In the genomic region with DNA sequence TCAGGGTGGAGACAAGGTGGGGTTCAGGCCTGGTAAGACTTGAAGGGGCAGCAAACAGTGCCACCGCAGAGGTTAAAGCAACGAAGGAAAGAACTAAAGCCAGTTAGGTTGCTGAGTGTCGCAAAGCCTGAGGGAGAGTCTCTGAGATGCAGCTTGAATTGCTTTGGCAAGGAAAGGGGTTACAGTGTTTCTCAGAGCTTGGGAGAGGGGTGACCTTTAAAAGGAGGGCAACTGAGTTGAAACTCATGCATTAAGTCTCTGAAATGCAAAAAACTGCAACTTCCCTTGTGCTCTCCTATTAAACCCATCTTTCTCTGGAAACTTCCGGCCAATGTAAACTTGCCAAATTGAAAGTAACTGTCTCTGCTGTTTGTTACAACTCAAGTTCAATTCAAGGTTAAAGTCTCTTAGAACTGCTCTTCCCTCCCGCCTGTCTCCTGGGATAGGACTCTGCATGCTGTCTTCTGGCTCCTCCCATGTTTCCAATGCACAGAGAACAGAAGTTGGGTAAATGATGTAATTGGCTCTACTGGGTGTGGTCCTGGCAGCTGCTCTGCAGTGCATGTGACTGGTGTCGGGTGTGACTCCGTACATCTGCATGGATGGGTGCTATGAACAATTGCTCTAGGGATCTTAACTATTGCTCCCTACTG, we compare ENCODE assay signal across 14 mouse cellular contexts.
A peak's percentile ranks its signal among the peaks of the same experiment; 100 is the strongest.
DNase-seq lines count a peak whose midpoint lies in the region; ATAC-seq and TF ChIP-seq lines count a peak whose summit lies in the region.
"Had no signal": no experiment of that assay in that cellular context is flagged by ENCODE, and none has a peak within 500 bp of the region (broad histone marks: within the 10 kb centered on the region; RNA-seq: fewer than 3 reads in every experiment).

No protein-coding gene starts in this region.

- no peak for ATAC-seq in heart, embryonic 11.5 days (replicated peaks; ENCODE audit: insufficient number of reproducible peaks, low FRiP score, low TSS enrichment)
- no peak for ATAC-seq in liver, postnatal 0 days
- ATAC-seq: forebrain, postnatal 0 days had no signal

- no peak for TF ChIP-seq CTCF in heart, adult 2 months (IDR thresholded peaks at IDR 0.05)
- TF ChIP-seq CTCF in liver, postnatal 0 days (IDR thresholded peaks at IDR 0.05; ENCODE audit: low read depth) = no peak

- no peak for TF ChIP-seq EP300 in heart, adult 2 months (IDR thresholded peaks at IDR 0.05; ENCODE audit: insufficient read depth, low read depth, low read length)
- TF ChIP-seq EP300 in liver, postnatal 0 days (IDR thresholded peaks at IDR 0.05; ENCODE audit: low read depth) = no peak

- no peak overlapping the region for H3K27ac ChIP-seq in heart, embryonic 11.5 days (ENCODE audit: low read depth, low read length)
- peak overlapping the region; percentile 45 for H3K27ac ChIP-seq in heart, adult 2 months
- H3K27ac ChIP-seq in liver, postnatal 0 days (ENCODE audit: low read depth) = peak overlapping the region; percentile 35; the same call in 1 of the 2 replicates
- H3K27ac ChIP-seq in midbrain, embryonic 10.5 days (replicated peaks) = no peak overlapping the region
- H3K27ac ChIP-seq: liver, embryonic 13.5 days had no signal

- no peak for TF ChIP-seq POLR2A in heart, adult 2 months (IDR thresholded peaks at IDR 0.05; ENCODE audit: insufficient read depth, low read depth, low read length)

- no peak overlapping the region for H3K9ac ChIP-seq in heart, embryonic 11.5 days (ENCODE audit: low read depth, low read length)
- no peak overlapping the region for H3K9ac ChIP-seq in heart, adult 2 months (ENCODE audit: low read depth, low read length)
- no peak overlapping the region for H3K9ac ChIP-seq in liver, postnatal 0 days (replicated peaks)
- H3K9ac ChIP-seq: forebrain, postnatal 0 days; liver, embryonic 13.5 days had no signal

- H3K79me2 ChIP-seq in heart, adult 2 months (replicated peaks; ENCODE audit: control insufficient read depth, insufficient read depth, low read length) = no peaks in the 10 kb centered on the region

- DNase-seq in heart, adult 18-20 months = peak; percentile 52 to 66
- DNase-seq in ES-CJ7 (ENCODE audit: low read depth, low spot score) = peak; percentile 89
- DNase-seq in heart, adult 2 months = peak in 1 of 2 experiments; percentile 36
- no peak for DNase-seq in liver, postnatal 0 days
- no peak for DNase-seq in midbrain, embryonic 10.5 days (ENCODE audit: low spot score)
- DNase-seq in Muller cell, postnatal 12 days (ENCODE audit: inconsistent ontology term) = no peak
- DNase-seq in left cerebral cortex, adult 8-10 months (ENCODE audit: low spot score in 2 of 2) = no peak
- DNase-seq: adrenal gland, postnatal 25 days; forebrain, postnatal 0 days; kidney, postnatal 10 days; liver, embryonic 13.5 days; right cerebral cortex, postnatal 14 days; thymus, postnatal 25 days had no signal

- H3K4me1 ChIP-seq in heart, embryonic 11.5 days (ENCODE audit: control insufficient read depth, insufficient read depth, low read length) = peaks cover 2% of the 10 kb centered on the region; the same call in 1 of the 2 replicates
- no peaks in the 10 kb centered on the region; the same call in 1 of the 2 replicates for H3K4me1 ChIP-seq in heart, adult 2 months (ENCODE audit: control insufficient read depth, insufficient read depth, low read length)
- H3K4me1 ChIP-seq in liver, postnatal 0 days (ENCODE audit: insufficient read depth) = no peaks in the 10 kb centered on the region
- H3K4me1 ChIP-seq in midbrain, embryonic 10.5 days = peaks cover 5% of the 10 kb centered on the region; the same call in 1 of the 2 replicates

- no peaks in the 10 kb centered on the region for H3K27me3 ChIP-seq in heart, embryonic 11.5 days (ENCODE audit: control insufficient read depth, insufficient read depth, low read length)
- no peaks in the 10 kb centered on the region for H3K27me3 ChIP-seq in heart, adult 2 months (ENCODE audit: control insufficient read depth, insufficient read depth, low read length)
- no peaks in the 10 kb centered on the region for H3K27me3 ChIP-seq in liver, postnatal 0 days (ENCODE audit: insufficient read depth, low read length)
- H3K27me3 ChIP-seq in midbrain, embryonic 10.5 days (ENCODE audit: low read depth, poor library complexity, severe bottlenecking) = no peaks in the 10 kb centered on the region
- H3K27me3 ChIP-seq: liver, embryonic 13.5 days had no signal

- WGBS in heart, embryonic 11.5 days (ENCODE audit: insufficient replicate concordance) = 70% methylated on average over 7 of the region's 7 CpGs
- 50% methylated on average over 7 of the region's 7 CpGs for WGBS in heart, adult 2 months
- 68% methylated on average over 7 of the region's 7 CpGs for WGBS in liver, postnatal 0 days (ENCODE audit: insufficient replicate concordance)
- 87% methylated on average over 7 of the region's 7 CpGs for WGBS in midbrain, embryonic 10.5 days

- H3K4me3 ChIP-seq in heart, embryonic 11.5 days (ENCODE audit: low read depth, low read length) = no peak overlapping the region
- H3K4me3 ChIP-seq in heart, adult 2 months = no peak overlapping the region
- no peak overlapping the region for H3K4me3 ChIP-seq in liver, postnatal 0 days (ENCODE audit: low read depth, low read length)
- no peak overlapping the region for H3K4me3 ChIP-seq in midbrain, embryonic 10.5 days
- H3K4me3 ChIP-seq: liver, embryonic 13.5 days had no signal

- no peak overlapping the region for H3K4me2 ChIP-seq in heart, embryonic 11.5 days
- H3K4me2 ChIP-seq in liver, postnatal 0 days (ENCODE audit: low read depth, low read length) = no peak overlapping the region
- H3K4me2 ChIP-seq: liver, embryonic 13.5 days had no signal

- intact Hi-C loops in heart, adult 2 months (cut with DNase I) = no loop called here

- H3K36me3 ChIP-seq in heart, embryonic 11.5 days (ENCODE audit: control insufficient read depth, insufficient read depth, low read length) = no peaks in the 10 kb centered on the region
- H3K36me3 ChIP-seq in heart, adult 2 months (ENCODE audit: control insufficient read depth, insufficient read depth, low read length) = no peaks in the 10 kb centered on the region
- no peaks in the 10 kb centered on the region for H3K36me3 ChIP-seq in liver, postnatal 0 days (replicated peaks; ENCODE audit: insufficient read depth, low read length)
- H3K36me3 ChIP-seq in midbrain, embryonic 10.5 days = no peaks in the 10 kb centered on the region
- H3K36me3 ChIP-seq: liver, embryonic 13.5 days had no signal

- no peaks in the 10 kb centered on the region for H3K9me3 ChIP-seq in heart, embryonic 11.5 days (replicated peaks; ENCODE audit: control insufficient read depth, low read length)
- H3K9me3 ChIP-seq in liver, postnatal 0 days (ENCODE audit: low read length) = no peaks in the 10 kb centered on the region
- no peaks in the 10 kb centered on the region for H3K9me3 ChIP-seq in midbrain, embryonic 10.5 days (replicated peaks)
- H3K9me3 ChIP-seq: liver, embryonic 13.5 days had no signal

Comparison
In these comparisons a context has a peak if more than half of its experiments do, and no peak if none do; other contexts are left out.
1. H3K27ac ChIP-seq: peak in heart, adult 2 months (single experiment) and liver, postnatal 0 days (single experiment); none in heart, embryonic 11.5 days (single experiment) and midbrain, embryonic 10.5 days (single experiment).
2. DNase-seq: peak in heart, adult 18-20 months (2 of 2) and ES-CJ7 (single experiment); none in liver, postnatal 0 days (single experiment), midbrain, embryonic 10.5 days (single experiment), Muller cell, postnatal 12 days (single experiment) and left cerebral cortex, adult 8-10 months (0 of 2).